Mouse (Mus musculus): ENCODE measurements around the gene Reln. TPM values are rescaled to one million over a fixed set of nuclear protein-coding genes. Genes with fewer than 3 reads are reported as not detected.

Gene Reln
- polyA plus RNA-seq, 1 experiment from 2014 or later = 36.0 TPM

DNA sequence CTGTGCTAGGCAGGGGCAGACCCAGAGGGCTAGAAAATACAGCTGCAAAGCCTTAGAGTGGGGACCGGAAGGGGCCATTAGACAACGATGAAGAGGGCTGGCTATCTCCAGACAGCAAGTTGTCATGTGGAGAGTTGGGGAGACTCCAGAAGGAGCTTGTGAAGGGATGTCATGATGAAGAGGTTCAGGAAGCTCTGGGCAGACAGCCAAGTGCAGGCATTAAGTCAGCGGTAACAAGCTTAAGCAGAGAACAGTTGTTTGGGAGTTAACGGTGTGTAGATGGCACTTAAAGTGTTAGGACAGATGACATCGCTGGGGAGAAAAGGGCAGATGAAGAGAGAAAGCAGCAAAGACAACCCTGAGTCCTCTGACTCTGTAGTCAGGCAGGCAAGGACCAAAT lies 13.7 kb downstream of the Reln start:
- no peak overlapping the region for H3K4me3 ChIP-seq
- WGBS = 60% methylated on average over 5 of the region's 5 CpGs
- H3K4me2 ChIP-seq (replicated peaks) = no peak overlapping the region
- peaks cover 5% of the 10 kb centered on the region; the same call in 1 of the 2 replicates for H3K9me3 ChIP-seq
- no peak overlapping the region for H3K27ac ChIP-seq
- ATAC-seq (ENCODE audit: low FRiP score, low read depth) = no peak
- no peak overlapping the region for H3K9ac ChIP-seq
- H3K36me3 ChIP-seq = no peaks in the 10 kb centered on the region
- no peaks in the 10 kb centered on the region for H3K27me3 ChIP-seq (replicated peaks)
- no peaks in the 10 kb centered on the region for H3K4me1 ChIP-seq

DNA sequence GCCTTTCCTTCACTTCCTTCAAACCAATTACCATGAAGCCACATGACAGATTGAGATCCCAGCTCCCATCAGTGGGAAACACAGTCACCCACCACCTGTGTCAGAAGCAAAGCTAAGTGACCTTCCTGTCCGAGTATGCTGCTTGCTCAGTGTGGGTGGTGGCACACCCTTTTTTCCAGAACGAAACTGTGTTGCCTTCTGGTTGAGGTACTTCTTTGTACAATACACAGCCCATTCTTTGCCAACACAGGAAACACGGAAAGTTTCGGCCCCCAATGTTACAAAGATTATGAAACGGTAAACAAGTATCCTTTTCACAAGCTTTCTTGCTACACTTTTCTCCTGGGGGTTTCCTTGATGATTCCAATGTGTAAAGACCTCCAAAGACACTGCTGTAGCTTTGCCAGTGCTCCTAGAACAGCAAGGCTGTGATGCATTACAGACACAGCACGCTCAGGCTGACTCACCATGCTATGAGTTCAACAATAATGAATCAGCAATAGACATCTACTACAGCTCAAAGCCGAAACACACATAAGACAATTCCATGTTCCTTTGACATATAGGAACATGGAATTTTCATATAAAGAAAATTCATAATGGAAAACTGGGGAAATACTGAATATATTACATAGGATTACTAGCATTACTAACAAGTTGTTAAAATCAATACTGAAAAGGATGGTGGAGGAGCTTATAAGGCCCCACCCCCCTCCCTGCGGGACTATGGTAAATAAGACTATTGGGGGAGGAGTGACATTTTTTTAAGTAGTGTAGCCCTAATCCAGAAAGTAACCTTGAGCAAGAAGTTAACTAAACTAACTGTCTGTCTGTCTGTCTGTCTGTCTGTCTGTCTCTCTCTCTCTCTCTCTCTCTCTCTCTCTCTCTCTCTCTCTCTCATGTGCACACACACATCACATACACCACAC lies 15.8 kb downstream of the Reln start:
- H3K27me3 ChIP-seq (replicated peaks) = no peaks in the 10 kb centered on the region
- H3K4me1 ChIP-seq = no peaks in the 10 kb centered on the region
- no peak overlapping the region for H3K9ac ChIP-seq
- no peak for ATAC-seq (ENCODE audit: low FRiP score, low read depth)
- peaks cover 3% of the 10 kb centered on the region; the same call in 1 of the 2 replicates for H3K9me3 ChIP-seq
- no peak overlapping the region for H3K27ac ChIP-seq
- no peak overlapping the region for H3K4me3 ChIP-seq
- H3K36me3 ChIP-seq = no peaks in the 10 kb centered on the region
- WGBS = 88% methylated on average over 8 of the region's 8 CpGs
- H3K4me2 ChIP-seq (replicated peaks) = no peak overlapping the region

DNA sequence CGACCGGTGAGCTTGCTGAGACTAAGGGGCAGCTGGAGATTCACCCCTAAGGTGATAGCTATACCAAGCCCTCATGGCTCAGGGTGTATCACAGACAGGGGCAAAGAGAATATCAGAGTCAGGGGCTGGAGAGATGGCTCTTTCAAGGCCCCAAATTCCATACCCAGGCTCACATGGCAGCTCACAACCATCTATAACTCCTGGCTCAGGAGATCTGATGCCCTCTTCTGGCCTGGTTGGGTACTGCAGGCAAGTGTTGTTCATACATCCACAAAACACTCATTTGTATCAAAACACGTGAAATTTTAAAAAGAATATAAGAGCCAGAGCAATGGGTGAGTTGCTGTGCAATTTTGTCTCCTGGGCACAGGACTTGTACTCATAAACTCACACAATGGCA lies 17.3 kb downstream of the Reln start:
- WGBS = 88% methylated on average over 3 of the region's 3 CpGs
- H3K4me3 ChIP-seq = no peak overlapping the region
- H3K4me1 ChIP-seq = no peaks in the 10 kb centered on the region
- H3K4me2 ChIP-seq (replicated peaks) = no peak overlapping the region
- no peak for ATAC-seq (ENCODE audit: low FRiP score, low read depth)
- H3K27me3 ChIP-seq (replicated peaks) = no peaks in the 10 kb centered on the region
- H3K36me3 ChIP-seq = no peaks in the 10 kb centered on the region
- no peak overlapping the region for H3K9ac ChIP-seq
- H3K9me3 ChIP-seq = no peaks in the 10 kb centered on the region
- no peak overlapping the region for H3K27ac ChIP-seq

DNA sequence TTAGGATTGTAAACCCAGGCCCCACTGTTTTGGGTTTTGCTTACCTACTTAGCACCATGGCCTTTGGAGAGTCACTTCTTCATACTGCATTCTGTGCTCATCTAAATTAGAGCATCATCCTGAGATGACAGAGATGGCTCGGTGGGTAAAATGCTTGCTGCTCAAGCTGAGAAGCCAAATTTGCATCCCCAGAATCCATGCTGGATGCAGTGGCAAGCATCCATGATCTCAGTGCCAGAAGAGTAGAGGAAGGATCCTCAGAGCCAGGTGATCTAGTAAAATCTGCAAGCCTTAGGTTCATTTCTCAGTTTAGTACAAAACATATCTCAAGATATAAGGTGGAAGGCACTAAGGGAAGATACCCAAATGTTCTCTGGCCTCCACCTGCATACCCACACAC lies 20.7 kb downstream of the Reln start:
- Histone ChIP-seq H3K27me3 (replicated peaks) (no peaks in the 10 kb centered on the region), H3K9ac (no peak overlapping the region), H3K4me2 (replicated peaks) (no peak overlapping the region), H3K4me1 (no peaks in the 10 kb centered on the region), H3K4me3 (no peak overlapping the region), H3K36me3 (no peaks in the 10 kb centered on the region), H3K27ac (no peak overlapping the region), H3K9me3 (no peaks in the 10 kb centered on the region)
- 80% methylated on average over 1 of the region's 1 CpGs for WGBS
- ATAC-seq (ENCODE audit: low FRiP score, low read depth) = no peak

DNA sequence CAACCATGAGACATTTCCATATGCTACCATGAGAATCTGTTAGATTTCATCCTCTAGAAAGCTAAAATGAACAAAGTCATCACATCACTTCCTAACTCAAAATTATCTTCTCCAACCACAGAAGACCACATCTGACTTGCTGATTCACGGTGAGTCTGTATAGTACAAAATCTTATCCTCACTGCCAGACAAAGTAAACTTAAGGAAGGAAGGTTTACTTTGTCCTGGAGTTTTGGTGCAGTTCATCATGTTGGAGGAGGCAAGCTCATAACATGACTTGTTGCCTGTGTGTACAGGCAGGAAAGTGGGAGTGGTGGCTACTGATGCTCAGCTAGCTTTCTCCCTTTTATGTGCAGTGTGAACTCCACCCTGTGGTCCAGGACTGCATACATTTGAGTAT lies 26.7 kb downstream of the Reln start:
- Histone ChIP-seq H3K9ac (no peak overlapping the region), H3K4me1 (no peaks in the 10 kb centered on the region), H3K4me3 (no peak overlapping the region), H3K9me3 (no peaks in the 10 kb centered on the region), H3K27me3 (replicated peaks) (no peaks in the 10 kb centered on the region), H3K4me2 (replicated peaks) (no peak overlapping the region), H3K36me3 (no peaks in the 10 kb centered on the region), H3K27ac (no peak overlapping the region)
- ATAC-seq (ENCODE audit: low FRiP score, low read depth) = no peak
- 88% methylated on average over 1 of the region's 1 CpGs for WGBS

DNA sequence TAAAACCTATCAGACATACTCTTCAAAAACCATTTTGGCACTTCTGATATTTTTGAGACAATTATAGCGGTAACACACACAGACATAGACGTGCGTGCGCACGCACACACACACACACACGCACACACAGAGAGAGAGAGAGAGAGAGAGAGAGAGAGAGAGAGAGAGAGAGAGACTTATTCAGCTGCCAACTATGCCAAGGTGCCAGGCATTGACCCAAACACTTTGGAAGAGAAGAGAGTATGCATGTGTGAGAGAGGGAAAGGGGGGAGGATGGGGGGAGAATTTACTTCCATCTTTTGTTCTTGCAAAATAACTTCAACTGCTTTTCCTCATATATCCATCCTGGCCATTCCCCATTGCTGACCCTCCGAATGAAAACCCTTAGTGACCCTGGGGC lies 28.0 kb downstream of the Reln start:
- 94% methylated on average over 7 of the region's 7 CpGs for WGBS
- no peaks in the 10 kb centered on the region for H3K9me3 ChIP-seq

DNA sequence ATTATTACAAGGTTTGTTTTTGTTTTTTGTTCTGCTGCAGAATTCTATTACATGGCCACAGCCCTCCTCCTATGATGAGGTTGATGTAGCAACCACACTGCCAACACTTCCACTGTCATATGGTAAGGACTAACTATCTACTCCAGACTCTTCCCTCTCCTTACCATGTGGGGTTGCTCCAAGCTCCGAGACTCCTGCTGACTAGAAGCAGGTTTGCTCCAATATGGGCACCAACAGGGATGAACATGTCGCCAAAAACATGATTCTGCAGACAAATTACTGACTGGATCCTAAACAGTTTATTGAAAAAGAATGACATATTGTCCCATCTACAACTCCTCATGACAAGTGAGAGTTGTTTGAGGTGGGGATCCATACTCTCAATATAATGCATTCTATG lies 28.5 kb downstream of the Reln start:
- no peaks in the 10 kb centered on the region for H3K27me3 ChIP-seq (replicated peaks)
- H3K36me3 ChIP-seq = no peaks in the 10 kb centered on the region
- 82% methylated on average over 2 of the region's 2 CpGs for WGBS
- H3K4me1 ChIP-seq = no peaks in the 10 kb centered on the region
- H3K9ac ChIP-seq = no peak overlapping the region
- ATAC-seq (ENCODE audit: low FRiP score, low read depth) = no peak
- no peaks in the 10 kb centered on the region for H3K9me3 ChIP-seq
- no peak overlapping the region for H3K27ac ChIP-seq
- H3K4me2 ChIP-seq (replicated peaks) = no peak overlapping the region
- no peak overlapping the region for H3K4me3 ChIP-seq

More for the DNA sequence above, 28.0 kb downstream of the Reln start:
- no peaks in the 10 kb centered on the region for H3K27me3 ChIP-seq (replicated peaks)
- no peaks in the 10 kb centered on the region for H3K4me1 ChIP-seq
- no peak for ATAC-seq (ENCODE audit: low FRiP score, low read depth)
- H3K27ac ChIP-seq = no peak overlapping the region
- H3K4me3 ChIP-seq = no peak overlapping the region
- no peak overlapping the region for H3K4me2 ChIP-seq (replicated peaks)
- H3K36me3 ChIP-seq = no peaks in the 10 kb centered on the region
- no peak overlapping the region for H3K9ac ChIP-seq

DNA sequence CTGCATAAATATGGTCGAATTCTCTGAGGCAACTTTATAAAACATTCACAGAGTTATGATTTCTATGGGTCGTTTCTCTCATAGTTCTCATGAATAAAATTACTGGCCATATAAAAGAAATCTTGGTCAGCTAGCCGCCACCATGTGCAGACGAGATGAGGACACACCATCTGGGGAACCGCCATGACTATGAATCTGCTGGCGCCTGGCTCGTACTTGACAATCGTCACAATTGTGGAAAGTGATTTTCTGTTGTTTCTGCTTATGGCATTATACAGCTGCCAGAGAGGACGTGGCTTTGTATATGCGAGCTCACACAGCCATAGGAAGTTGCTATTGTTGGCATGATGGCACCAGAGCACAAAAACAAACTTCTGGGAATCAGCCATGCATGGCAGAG lies 31.5 kb downstream of the Reln start:
- WGBS = 83% methylated on average over 10 of the region's 10 CpGs
- ATAC-seq (ENCODE audit: low FRiP score, low read depth) = no peak

DNA sequence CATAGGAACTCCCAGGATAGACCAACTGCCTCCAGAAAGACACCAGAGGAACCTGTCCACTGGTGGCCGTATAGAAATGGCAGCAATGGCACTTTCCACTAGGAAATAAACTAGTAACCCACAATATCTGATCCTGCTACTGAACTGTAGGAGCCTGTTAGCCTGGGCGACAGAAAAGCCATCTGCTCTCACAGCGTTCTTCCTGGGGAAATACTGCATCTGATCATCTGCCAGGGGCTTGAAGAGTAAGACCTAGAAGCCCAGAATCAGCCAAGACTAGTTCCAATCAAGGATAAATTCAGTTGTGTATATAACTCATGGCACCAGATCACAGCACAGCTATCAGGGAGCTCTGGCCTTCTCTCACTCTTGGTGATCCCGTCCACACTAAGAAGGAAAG lies 33.5 kb downstream of the Reln start:
- no peak for ATAC-seq (ENCODE audit: low FRiP score, low read depth)
- H3K27ac ChIP-seq = no peak overlapping the region
- H3K27me3 ChIP-seq (replicated peaks) = no peaks in the 10 kb centered on the region
- no peaks in the 10 kb centered on the region for H3K9me3 ChIP-seq
- no peaks in the 10 kb centered on the region for H3K36me3 ChIP-seq
- H3K9ac ChIP-seq = no peak overlapping the region
- H3K4me3 ChIP-seq = no peak overlapping the region
- H3K4me1 ChIP-seq = no peaks in the 10 kb centered on the region
- WGBS = 90% methylated on average over 4 of the region's 4 CpGs
- H3K4me2 ChIP-seq (replicated peaks) = no peak overlapping the region

More for the DNA sequence above, 31.5 kb downstream of the Reln start:
- no peaks in the 10 kb centered on the region for H3K4me1 ChIP-seq
- H3K27ac ChIP-seq = no peak overlapping the region
- H3K36me3 ChIP-seq = no peaks in the 10 kb centered on the region
- no peak overlapping the region for H3K9ac ChIP-seq
- no peak overlapping the region for H3K4me2 ChIP-seq (replicated peaks)
- H3K9me3 ChIP-seq = no peaks in the 10 kb centered on the region
- no peaks in the 10 kb centered on the region for H3K27me3 ChIP-seq (replicated peaks)
- H3K4me3 ChIP-seq = no peak overlapping the region

DNA sequence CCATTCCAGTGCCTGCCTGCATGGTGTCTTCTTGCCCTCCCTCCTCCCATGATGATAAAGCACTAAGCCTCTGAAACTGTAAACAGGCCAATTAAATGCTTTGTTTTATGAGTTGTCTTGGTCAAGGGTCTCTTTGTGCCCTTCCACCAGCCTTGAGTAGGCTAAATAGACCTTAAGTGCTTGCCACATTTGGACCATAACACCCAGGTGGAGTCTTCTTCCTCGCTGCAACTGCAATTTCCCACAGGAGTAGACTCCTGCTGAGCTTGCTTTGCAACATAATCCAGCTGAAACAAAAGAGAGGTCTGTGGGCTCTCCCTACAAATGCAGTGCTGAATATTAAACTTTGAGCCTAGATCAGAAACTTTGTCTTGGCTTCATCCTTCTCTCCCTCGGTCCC lies 35.5 kb downstream of the Reln start:
- no peak overlapping the region for H3K9ac ChIP-seq
- peaks cover 2% of the 10 kb centered on the region; the same call in 1 of the 2 replicates for H3K4me1 ChIP-seq
- no peaks in the 10 kb centered on the region for H3K36me3 ChIP-seq
- no peak for ATAC-seq (ENCODE audit: low FRiP score, low read depth)
- H3K27ac ChIP-seq = no peak overlapping the region
- H3K9me3 ChIP-seq = no peaks in the 10 kb centered on the region
- WGBS = 28% methylated on average over 2 of the region's 2 CpGs
- no peak overlapping the region for H3K4me2 ChIP-seq (replicated peaks)
- H3K4me3 ChIP-seq = no peak overlapping the region
- no peaks in the 10 kb centered on the region for H3K27me3 ChIP-seq (replicated peaks)

DNA sequence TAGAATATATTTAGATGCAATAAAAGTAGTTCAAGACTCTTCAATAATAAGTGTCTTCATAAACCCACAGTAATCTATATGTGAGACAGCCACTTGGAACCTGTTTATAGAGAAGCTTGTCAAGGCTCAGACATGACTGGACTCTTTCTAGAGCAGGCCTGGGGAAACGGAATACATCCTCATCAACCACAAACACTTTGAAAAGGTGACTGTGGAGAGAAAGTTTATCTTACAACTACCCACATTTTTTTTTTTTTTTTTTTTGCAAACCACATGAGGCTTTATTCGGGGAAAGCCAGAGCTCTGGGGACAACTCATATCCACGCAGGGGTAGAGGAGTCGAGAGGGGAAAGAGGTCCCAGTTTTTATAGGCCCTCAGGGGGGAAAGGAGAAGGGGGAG lies 36.6 kb downstream of the Reln start:
- Histone ChIP-seq H3K4me2 (replicated peaks) (no peak overlapping the region), H3K4me1 (peaks cover 6% of the 10 kb centered on the region; the same call in 1 of the 2 replicates), H3K27me3 (replicated peaks) (no peaks in the 10 kb centered on the region), H3K9me3 (no peaks in the 10 kb centered on the region), H3K36me3 (no peaks in the 10 kb centered on the region), H3K9ac (no peak overlapping the region), H3K27ac (no peak overlapping the region), H3K4me3 (no peak overlapping the region)
- WGBS = 81% methylated on average over 4 of the region's 4 CpGs
- no peak for ATAC-seq (ENCODE audit: low FRiP score, low read depth)

DNA sequence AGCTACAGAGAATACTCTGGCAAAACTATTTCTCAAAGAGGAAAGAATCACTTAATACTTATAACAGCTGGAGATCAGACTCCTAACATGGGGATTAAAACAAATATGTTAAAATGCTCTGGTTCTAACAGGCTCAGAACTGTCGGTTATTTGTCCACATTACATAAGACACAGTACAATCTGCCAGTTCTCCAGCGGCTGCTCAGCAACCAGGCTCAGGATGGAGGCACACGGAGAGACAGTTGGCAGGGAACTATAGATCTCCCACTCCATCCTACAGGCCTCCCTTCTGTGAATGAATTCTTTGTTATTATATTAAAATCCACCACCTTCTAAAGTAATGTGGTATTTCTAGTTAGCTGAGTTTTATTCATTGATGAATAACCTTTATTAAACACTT lies 37.4 kb downstream of the Reln start:
- peaks cover 6% of the 10 kb centered on the region; the same call in 1 of the 2 replicates for H3K4me1 ChIP-seq
- H3K9me3 ChIP-seq = no peaks in the 10 kb centered on the region
- no peak for ATAC-seq (ENCODE audit: low FRiP score, low read depth)
- no peak overlapping the region for H3K27ac ChIP-seq
- no peaks in the 10 kb centered on the region for H3K36me3 ChIP-seq
- no peaks in the 10 kb centered on the region for H3K27me3 ChIP-seq (replicated peaks)
- no peak overlapping the region for H3K9ac ChIP-seq
- H3K4me3 ChIP-seq = no peak overlapping the region
- H3K4me2 ChIP-seq (replicated peaks) = no peak overlapping the region
- 87% methylated on average over 3 of the region's 3 CpGs for WGBS

DNA sequence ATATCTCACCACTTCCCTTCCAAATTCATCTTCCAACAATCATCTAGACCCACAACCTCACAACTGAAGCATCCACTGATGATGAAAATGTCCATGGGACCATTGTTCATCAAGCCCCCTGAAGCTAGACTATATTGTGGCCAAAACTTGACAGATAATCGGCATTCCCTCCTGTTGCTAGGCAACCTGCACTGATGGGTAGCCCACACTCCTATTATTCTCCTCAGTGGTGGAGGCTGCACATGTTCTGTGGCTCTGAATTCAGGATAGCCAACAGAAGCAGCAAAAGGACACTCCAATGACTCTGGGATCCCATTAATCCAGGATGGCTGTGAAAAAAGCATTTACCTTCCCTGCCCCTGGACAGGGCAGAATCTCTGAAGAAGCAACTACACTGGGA lies 40.8 kb downstream of the Reln start:
- H3K4me1 ChIP-seq = peaks cover 6% of the 10 kb centered on the region; the same call in 1 of the 2 replicates
- no peak overlapping the region for H3K27ac ChIP-seq
- no peaks in the 10 kb centered on the region for H3K9me3 ChIP-seq
- no peaks in the 10 kb centered on the region for H3K36me3 ChIP-seq
- no peak overlapping the region for H3K4me3 ChIP-seq
- H3K9ac ChIP-seq = no peak overlapping the region
- H3K27me3 ChIP-seq (replicated peaks) = no peaks in the 10 kb centered on the region
- no peak; the same call in 1 of the 2 replicates for ATAC-seq (ENCODE audit: low FRiP score, low read depth)
- WGBS = 34% methylated on average over 1 of the region's 1 CpGs
- no peak overlapping the region for H3K4me2 ChIP-seq (replicated peaks)

Measured in neural tube, embryonic 12.5 days (tissue).